Mouse (Mus musculus) bone marrow macrophage, adult 2 months (primary cell): ENCODE data around the gene Stub1.

ENCODE experiments used
- CTCF ChIP-seq: IDR thresholded peaks from 2 replicates; pipeline ENCODE4 v1.5.1; 2012; ENCODE audit warnings: low read depth, mild to moderate bottlenecking, low read length, moderate library complexity
- POLR2A ChIP-seq: IDR thresholded peaks from 2 replicates; pipeline ENCODE4 v1.6.1; 2012; ENCODE audit warnings: mild to moderate bottlenecking, low read depth, low read length, borderline replicate concordance

DNA sequence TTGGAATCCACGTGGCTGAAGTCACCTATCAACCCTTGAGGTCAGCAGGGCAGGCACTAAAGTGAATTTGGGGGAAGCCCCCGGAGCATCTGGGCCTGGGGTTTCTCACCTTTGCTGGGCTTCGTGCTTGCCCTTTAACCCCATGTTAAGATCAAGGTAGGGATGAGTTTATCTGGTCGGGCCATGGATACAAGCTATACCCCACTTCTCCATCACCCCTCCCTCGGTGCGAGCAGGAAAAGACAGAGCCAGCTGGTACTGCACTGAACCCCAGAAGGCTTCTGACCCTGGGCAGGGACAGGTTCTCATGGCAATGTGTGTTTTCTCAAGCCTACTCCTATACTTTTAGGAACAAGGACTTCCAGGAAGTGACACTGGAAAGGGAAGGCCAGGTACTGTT is 51.9 kb downstream of the Stub1 start:
- TF ChIP-seq CTCF (no peak), POLR2A (no peak)
